Mouse (Mus musculus) left cerebral cortex, adult 9 months (tissue): Measurements from ENCODE around the gene Agfg1.

Experiments used
- DNase-seq, 2 experiments: peaks; one replicate each; pipeline ENCODE4 v3.0.0; 2022; ENCODE audit warnings: low spot score in 2 of 2

Gene Agfg1

GRCm38 (mm10) chr1:82839296-82839613, at the start of gene Agfg1:
Agfg1 (plus strand) TSS chr1:82839483.
- peak; percentile 82 to 95 for DNase-seq

DNA sequence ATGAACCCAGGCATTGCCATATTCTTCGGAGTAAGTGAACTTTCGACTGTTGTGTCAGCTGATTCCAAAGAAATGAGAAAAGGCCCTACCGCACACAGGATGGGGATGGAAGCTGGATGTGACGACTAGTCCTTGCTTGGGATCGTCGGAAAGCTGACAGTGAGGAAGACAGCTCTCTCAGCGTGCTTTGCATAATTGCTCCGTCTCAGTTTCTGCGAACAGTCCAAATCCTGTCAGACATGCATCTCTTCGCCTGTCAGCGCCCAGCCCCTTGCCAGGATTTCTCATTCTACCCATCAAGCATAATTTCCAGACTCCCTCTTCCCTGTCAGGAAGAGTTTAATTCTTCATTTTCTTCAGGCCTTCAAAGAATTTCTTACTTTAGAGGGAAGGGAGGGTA, 48.2 kb upstream of the Agfg1 start:
- no peak for DNase-seq

DNA sequence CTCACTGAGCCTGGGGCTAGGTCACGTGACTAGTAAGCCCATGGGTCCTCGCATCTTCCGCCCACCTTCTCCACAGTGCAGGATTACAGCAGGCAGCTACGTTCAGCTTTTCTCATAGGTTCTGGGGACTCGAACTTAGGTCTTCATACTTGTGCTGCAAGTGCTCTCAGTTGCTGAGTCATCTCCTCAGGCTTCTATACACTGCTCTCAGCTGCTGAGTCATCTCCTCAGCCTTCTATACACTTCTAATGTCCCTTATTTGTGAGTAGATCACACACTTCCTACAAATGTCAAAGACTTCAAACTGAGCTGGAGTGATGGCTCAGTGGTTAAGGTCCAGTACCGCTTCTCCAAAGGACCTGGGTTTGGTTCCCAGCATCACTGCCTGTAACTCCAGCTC, 47.0 kb upstream of the Agfg1 start:
- DNase-seq: no peak

DNA sequence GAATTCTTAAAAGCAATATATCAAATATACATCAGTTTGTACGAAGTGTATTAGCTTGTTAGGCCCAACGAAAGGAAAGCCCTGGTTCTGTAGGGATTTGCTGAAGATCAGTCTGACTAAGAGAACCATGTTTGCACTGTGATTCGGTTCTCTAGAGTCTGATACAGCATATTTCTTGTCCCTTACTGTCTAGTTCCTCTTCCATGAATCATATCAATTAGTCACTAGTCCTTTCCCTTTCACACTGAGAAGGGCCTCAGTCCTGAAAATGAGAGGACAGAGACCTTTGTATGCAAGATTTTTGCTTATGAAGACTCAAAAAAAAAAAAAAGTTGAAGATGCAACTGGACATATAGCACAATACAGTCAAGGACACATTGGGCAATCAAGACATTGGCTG, 46.2 kb upstream of the Agfg1 start:
- no peak for DNase-seq

GRCm38 (mm10) chr1:82793986-82794385, 45.3 kb upstream of the Agfg1 start:
- peak in 1 of 2 experiments; percentile 49 for DNase-seq

- DNase-seq: no peak
Measured at GRCm38 (mm10) chr1:82795211-82795610, 44.1 kb upstream of the Agfg1 start.

DNA sequence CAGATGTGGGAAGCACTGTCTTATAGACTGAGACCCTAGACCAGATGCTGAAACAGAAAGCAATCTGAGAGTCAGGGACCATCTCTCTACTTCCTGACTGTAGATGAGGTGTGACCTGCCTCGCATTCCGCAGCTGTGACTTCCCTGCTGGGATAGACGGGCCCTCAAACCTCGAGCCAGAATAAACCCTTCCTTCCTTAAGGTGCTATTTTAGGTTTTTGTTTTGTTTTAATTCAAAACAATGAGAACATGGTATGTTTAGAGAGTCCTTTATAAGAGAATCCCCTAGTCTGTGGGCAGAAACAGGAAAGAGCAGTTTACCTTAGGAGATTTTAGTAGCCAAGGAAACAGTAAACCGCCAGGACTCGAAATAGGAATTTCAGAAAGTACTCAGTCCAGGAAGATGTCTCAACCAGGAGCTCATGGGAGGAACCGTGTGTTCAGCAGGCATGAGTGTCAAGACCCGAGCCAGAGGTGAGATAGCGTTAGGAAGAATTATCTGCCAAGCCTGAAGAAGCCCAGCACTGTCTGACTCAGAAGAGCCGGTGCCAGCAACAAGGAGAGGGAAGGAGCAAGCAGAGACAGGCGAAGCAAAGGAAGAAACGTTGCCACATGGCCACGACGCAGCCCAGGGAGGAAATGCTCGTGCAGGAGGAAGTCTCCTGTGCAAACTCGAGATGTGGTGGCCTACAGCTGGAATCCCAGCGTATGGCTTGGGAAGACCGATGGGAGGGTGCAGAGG, 43.4 kb upstream of the Agfg1 start:
- no peak for DNase-seq

GRCm38 (mm10) chr1:82797088-82797487, 42.2 kb upstream of the Agfg1 start:
- DNase-seq: no peak

DNA sequence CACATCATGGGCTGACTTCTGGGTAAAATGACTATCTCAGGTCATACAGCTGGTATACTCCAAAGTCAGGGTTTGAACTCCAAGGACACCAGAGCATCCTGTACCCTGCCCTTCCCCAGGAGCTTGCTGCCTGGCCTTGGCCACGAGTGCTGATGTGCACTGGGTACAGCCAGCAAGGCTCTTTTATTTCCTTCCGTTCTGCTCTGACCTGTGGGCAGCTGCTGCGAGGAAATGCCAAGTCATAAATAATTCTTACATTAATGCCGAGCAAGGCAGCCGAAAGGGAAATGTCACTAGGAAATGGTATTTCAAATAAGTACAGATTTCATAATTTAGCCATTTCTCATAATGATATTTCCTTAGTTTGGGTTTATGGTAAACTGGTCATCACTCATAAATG, 41.0 kb upstream of the Agfg1 start:
- DNase-seq: no peak

GRCm38 (mm10) chr1:82798922-82799321, 40.4 kb upstream of the Agfg1 start:
- no peak for DNase-seq

DNA sequence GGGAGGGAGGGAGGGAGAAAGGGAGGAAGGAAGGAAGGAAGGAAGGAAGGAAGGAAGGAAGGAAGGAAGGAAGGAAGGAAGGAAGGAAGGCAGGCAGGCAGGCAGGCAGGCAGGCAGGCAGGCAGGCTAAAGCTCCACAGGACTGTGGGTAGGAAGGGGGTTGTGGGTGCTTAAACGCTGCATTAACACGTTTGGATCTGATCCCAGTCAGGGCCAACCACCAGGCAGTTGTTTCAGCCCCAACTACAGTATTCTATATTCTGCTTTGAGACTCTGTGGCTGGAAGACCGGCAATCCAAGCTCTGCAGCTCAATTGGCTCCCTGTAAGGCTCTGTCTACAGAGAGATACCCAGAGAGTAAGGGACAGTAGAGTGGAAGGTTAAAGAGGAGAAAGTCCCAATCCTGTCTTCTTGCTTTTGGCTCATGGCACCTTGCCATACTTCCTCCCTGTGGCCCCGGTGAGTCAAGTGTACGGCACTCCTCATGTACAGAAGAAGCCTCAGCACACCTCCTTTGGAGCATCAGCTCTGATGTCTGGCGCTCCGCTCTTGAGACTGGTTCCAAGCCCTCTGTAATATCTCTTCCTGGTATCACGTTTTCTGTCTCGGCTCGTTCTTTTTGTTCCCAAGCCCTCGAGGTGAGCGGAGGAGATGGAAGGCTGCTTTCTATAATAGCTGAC, 38.0 kb upstream of the Agfg1 start:
- no peak for DNase-seq

DNA sequence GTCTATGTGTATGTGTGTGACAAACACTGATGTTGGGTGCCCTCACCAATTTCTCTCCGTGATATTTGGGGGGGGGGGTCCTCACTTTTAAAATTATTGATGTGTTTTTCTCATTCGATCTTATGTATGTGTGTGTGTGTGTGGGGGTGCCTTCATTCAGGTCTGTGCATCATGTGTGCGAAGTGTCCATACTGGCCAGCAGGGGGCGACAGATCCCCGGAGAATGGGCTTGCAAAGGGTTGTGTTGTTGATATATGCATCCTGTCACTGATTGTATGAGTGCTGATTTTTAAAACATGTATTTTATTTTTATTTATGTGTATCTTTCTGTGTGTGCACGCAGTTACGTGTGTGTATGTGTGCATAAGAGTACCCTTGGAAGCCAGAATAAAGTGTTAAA, 35.7 kb upstream of the Agfg1 start:
- DNase-seq: no peak

- no peak for DNase-seq
Measured at GRCm38 (mm10) chr1:82804059-82804458, 35.2 kb upstream of the Agfg1 start.

DNA sequence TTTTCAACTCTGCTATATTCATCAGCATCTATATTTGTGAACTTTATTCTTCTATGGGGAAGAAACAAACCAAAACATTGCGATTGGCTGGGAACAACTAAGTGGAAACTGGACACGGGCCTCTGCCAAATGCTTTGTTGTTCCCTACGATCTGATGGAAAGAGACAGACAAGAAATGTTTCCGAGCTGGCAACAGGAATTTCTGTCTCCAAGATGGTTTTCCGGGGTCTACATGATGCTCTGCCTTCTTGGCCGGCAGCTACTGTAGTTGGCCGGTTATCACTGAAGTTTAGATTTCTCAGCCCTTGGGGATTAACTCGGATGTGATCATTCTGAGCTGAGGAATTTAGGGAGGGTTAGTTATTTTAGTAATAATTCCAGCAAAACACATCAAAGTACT, 32.9 kb upstream of the Agfg1 start:
- no peak for DNase-seq

DNA sequence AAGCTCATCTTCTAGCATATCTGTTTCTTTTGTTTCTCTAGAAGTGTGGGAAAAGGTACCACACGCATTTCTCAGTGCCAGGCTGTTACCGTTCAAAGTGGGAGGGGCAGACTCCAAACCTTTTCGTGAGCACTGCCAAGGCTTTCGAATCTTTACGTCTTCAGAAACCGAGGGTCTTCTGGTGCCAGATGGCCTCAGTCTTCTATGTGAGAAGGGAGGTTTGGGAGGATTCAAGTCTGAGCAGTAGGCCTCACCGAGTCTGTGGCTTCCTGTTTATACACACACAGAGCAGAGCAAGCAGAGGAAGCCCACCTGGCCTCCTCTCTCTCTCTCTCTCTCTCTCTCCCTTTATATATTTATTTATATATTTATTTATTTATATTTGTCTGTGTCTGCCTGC, 32.1 kb upstream of the Agfg1 start:
- no peak for DNase-seq

GRCm38 (mm10) chr1:82808564-82808963, 30.7 kb upstream of the Agfg1 start:
- no peak for DNase-seq

GRCm38 (mm10) chr1:82811766-82812165, 27.5 kb upstream of the Agfg1 start:
- no peak for DNase-seq

DNA sequence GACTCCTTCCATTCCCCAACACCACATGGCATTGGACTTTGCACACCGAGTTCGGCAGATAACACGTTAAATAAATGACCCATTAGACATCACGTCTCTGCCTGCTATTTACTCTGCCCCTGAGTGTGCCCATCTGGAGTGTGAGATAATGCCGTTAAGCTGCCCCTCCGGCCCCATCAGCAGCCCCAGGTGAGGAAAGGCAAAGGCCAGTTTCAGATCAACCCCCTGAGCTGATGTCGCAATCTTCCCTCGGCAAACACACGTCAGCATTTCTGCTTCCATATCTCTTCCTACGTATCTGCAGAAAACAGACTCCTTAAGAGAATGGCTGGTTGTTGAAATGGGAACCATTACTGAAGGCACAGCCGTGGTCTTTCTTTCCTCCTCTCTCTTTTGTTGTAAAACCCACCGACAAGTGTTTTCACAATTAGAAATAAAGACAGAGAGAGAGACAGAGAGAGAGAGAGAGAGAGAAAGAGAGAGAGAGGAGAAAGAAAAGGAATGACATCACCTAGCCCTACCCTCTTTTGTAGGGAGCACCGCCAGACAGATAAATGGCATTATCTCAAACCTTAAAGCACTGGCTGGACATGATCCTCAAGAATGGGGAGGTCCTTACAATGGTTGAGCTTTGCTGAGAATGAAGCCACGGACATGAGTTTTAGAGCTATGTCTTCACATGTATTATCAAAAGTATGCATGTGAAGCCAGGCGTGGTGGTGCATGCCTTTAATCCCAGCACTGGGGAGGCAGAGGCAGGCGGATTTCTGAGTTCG, 23.2 kb upstream of the Agfg1 start:
- DNase-seq: no peak

- DNase-seq: no peak
Measured at GRCm38 (mm10) chr1:82819366-82819765, 19.9 kb upstream of the Agfg1 start.

DNA sequence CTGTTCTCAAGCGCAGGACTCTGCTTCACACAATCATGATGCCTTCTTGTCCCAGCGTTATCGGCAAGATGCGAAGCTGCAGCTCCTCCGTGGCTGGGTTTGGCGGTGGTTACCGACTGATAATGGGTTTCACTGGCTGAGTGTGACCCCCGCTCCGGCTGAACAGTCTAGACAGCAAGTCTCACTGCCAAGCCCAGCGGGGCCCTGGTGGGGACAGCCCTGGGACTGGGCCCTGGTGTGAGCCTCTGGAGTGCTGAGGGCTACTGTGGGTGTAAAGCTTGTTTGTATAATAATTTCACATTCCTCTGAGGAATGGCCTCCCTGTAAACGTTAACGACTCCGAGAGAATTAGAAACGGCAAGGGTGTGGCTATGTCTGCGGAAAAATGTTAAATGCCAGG, 19.1 kb upstream of the Agfg1 start:
- no peak for DNase-seq

DNA sequence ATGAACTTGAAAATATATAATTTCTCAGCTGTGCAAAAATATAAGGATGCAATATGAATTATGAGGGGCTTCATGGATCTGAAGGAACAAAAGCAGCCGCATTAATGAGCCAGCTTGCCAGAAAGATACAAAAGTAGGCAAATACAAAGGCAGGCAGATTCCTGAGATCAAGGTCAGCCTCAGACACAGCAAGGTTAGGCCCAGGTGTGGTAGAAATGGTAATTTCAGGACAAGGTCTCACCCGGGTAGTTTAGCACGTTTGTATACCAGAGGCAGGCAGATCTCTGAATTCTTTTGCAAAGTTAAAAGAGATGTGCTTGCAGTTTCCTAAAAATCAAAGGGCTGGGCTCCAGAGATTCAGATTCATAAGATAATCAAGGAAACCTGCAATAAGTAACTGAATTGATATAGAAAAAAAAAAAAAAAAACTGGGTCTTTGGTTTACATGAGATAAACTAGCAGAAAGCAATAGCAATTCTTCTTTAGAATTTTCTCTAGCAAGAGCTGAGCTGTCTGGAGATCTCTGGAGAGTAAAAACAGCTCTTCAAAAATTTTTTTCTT, 18.6 kb upstream of the Agfg1 start:
- DNase-seq: no peak

GRCm38 (mm10) chr1:82821846-82822245, 17.4 kb upstream of the Agfg1 start:
- no peak for DNase-seq

GRCm38 (mm10) chr1:82824147-82824546, 15.1 kb upstream of the Agfg1 start:
- no peak for DNase-seq
